Mouse (Mus musculus): ENCODE data around the gene Gm20458.

Gm20458 gene

DNA sequence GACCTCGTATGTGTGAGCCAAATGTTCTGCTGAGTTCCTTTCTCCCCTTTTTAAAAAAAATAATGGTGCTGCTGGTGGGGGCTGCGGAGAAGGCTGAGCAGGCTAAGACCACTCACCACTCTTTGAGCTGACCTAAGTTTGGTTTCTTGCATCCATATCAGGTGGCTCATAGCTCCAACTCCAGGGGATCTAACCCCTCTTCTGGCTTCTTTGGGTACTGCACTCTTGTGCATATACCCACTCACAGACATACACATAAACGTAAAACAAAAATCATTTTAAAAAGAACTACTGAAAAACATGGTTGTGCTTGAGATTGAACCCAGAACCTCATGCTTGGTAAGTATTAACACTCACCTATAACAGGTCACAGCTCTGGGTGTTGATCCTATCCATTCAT, 44.2 kb downstream of the Gm20458 start:
- no peak for DNase-seq

DNA sequence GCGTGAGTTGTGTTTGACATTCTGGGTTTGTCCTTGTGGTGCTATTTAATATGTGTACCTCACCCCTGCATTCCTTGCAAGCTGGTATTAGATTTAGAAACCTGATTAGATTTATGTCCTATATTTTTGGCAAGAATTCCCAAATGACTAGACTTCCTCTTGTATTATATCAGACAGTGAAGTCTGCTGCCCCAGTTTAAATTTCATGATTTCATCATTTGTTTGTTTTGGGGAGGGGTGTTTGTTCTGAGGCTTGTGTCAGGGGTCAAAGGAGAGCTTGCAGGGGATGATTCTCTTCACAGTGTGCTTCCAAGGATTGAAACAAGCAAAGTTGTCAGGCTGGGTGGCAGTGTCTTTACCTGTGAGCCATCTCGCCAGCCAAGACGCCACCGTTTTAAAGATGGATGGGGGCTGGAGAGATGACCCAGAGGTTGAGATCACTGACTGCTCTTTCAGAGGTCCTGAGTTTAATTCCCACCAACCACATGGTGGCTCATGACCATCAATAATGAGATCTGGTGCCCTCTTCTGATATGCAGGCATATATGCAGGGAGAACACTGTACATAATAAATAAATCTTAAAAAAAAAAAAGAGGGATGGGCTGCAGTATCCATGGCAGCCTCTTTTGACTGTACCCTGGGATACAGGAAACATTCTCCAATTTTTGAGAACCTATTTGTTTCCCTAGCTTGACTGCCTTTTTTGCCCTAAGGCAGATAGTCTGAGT, 45.0 kb downstream of the Gm20458 start:
- DNase-seq: no peak

DNA sequence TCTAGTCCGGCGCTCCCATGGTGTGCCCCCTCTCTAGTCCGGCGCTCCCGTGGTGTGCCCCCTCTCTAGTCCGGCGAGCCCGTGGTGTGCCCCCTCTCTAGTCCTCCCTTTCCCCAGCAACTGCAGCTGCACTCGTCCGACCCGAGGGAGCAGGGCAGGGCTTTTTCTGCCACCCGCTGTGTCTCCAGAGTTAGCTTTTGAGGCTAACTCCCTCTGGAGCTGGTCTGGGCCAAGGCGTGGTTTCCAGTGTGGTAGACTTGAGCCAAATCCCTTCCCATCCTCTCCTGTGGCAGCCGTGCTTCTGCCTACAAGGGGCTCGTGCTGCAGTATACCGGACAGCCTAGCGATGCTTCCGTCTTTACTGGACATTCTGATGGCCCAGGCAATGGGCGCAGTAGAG, 47.0 kb downstream of the Gm20458 start:
- DNase-seq: no peak

DNA sequence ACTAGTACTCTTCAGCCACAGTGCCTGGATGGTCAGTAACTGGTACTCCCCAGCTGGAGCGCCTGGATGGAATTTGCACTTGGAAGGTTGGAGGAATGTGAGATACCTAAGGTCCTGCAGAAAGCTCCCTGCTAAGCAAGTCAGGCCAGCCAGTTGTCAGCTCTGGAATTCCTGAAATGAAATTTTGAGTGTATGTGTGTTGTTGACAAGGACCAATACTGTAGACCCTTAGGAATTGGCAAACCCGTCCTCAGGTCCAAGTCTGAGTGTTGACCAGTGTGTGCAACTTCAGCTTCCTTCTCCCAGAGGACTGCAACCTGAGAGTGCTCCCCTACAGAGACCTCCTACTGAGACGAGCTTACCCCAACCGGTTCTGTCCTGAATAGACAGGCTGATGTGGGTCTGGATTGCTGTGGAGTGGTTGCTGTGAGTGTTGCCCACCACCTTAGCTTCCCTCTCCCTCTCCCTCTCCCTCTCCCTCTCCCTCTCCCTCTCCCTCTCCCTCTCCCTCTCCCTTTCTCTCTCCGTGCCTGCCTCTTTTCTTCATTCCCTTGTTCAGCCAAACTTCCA, 49.9 kb downstream of the Gm20458 start:
- DNase-seq: no peak

DNA sequence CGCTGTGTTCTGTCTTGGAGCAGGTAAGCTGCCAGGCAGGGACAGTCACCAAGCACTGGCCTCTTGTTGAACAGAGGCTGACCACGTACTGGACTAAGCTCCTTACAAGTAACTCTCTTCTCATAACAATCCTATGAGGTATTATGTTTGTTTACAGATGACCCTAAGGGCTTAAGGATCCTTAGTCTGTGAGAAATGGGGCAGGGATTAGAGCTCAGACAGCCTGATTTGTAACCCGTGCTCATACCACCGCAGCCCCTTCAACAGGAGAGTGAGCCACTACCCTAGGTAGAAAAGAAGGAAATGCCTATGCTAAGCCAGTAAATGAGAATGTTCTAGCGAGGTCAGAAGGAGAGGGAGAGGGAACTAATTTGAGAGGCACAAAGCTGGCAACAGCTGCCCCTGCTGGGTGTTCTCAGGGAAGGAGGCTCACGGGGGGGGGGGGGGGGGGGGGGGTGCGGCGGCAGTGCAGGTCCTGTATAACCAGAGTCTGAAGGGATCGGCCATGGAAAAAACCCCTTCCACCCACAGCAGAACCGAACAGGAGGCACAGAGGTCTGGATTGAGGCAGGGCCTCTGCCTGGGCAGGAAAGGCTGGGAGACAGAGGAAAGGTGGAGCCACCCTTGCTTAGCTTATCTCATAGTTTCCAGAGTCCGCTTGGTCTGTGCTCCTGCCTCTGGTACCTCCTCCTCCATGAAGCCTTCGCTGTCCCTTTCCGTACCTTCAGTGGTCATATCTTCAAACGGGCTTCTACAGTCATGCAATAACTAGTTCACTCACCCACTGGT, 51.5 kb downstream of the Gm20458 start:
- DNase-seq: no peak

DNA sequence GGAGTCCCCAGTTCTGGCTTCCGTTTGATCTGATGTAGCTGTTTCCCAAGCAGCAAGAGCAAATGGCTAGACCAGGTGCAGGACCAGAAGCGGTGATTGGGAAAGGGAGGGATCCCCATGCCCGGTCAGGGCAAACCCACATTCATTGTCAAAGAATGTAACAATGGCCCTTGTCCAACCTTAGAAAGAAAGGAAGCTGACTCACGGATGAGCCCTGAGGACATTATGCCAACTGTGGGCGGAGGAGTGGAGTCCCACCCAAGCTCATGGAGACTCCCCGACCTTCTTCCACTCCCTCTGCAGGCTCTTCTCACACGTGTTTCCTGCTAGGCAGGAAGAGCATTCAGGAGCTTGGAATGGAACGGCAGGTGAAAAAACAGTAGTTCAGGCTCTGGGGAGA, 52.6 kb downstream of the Gm20458 start:
- DNase-seq: no peak

DNA sequence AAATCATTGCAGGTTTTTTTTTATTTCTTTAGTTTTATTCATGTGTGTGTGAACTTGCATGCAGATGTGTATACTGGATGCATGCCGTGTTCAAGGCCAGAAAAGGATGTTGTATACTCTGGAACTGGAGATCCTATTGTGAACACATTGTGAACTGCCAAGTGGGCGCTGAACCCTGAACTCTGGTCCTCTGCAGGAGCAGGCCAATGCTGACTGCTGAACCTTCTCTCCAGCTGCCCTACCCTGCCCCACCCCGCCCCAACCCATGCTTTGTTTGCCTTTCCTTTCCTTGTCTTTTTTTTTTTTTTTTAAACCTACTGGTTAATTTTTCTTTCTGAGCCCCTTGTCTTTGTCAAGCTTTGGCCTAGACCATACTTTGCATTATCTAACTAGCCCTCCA, 54.1 kb downstream of the Gm20458 start:
- no peak for DNase-seq

DNA sequence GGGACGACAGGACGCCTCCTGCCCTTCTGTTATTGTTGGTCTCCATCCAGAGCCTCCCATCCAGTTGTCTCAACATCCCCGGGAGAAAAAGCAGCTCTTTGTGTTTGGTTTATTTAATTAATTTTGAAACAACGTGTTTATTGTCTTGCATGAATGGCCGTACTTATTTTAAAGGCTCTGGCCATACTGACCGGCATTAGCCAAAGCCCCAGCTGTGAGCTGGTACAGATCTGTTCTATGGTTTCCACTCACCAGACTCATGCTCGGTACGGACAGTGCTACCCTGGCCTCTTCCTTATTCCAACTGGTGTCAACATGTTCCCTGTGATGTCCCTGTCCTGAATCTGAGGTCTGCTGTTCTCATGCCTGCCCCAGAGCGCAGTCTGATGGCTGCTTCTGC, 55.1 kb downstream of the Gm20458 start:
- DNase-seq: no peak

DNA sequence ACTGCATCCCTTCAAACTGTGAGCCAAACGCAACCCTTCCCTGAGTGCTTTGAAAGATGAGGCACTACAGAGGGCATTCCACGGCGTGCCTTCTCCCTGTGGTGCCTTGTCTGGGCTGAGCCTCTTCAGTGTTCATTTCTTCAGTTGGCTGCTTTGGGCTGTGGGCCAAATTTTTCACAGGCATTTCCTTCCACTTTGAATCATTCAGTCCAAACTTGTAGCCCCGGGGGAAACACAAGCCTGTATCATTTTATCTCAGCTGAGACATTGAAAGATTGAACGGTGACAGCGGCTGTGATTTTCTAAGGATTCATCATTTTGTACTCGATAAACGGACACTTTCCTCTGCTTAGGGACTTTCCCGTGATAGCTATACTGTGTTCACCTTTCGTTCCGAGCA, 55.8 kb downstream of the Gm20458 start:
- no peak for DNase-seq

DNA sequence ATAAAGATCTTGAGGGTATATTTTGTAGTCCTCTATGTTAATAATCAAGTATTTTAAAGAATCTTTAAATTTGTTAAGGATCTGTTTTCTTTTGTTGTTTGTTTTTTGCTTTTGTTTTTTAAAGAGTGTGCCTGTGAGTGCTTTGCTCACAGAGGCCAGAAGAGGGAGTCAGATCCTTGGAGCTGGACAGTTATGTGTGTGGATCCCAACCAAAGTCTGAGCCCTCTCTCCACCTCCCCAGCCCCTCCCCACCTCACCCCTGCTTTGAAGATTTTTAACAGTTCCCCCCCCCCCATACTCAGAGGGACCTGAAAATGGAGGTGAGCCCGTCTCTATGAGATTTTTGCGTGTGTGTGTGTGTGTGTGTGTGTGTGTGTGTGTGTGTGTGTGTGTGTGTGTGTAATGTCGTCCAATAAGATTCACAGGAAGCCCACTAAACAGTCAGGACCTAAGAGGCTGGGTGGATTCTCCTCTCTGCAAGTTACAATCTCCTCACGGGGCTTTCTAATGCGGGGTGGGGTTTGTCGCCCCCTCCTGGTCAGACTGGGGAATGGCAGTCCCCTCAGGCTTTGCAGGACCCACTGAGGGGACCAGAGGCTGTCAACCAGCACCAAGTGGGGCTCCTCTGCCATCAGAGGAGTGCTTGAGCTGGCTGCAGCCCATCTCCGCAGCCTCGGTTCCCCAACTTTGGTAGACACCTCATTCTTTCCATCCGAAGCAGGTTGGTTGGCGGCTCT, 56.9 kb downstream of the Gm20458 start:
- peak; percentile 60 to 65 for DNase-seq

DNA sequence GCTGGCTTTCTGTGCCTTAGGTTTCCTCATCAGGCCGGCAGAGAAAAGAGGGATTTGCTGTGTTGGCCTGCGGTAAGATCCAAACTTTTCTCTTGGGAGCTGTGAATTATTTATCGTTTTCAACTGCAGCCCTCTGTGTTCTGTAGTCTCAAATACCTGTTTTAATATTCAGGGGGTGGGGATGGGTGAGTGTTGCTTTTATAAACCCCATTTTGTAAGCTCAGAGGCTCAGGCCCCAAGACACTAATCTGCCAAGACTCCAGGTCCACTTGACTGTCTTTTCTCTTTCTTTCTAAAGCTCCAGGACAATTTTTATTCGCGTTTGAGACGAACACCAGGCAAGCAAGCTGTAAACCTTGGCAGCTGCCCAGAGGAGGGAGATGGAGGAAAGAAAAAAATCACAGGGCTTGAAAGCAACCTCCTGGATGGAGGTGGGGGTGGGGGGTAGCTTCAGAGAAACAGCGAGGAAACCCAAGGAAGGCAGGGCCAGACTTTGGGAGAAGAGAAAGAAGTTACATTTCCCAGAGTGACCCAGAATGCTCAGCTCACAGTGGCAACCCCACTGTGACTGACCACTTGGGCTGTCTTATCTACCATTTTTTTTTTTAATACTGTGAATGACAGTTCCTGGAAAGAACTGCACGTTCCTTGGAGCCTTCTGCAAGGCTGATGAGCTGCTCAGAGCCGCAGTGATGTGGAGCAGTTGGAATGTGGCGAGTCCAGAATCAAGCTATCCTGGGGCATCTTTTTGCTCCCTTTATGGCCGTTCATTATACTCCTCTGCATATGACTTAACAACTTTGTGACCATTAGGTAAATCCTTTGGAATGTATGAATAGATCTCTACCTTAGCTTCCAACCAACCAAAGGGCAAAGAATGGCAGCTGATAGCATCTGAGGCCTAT, 57.8 kb downstream of the Gm20458 start:
- DNase-seq: no peak

DNA sequence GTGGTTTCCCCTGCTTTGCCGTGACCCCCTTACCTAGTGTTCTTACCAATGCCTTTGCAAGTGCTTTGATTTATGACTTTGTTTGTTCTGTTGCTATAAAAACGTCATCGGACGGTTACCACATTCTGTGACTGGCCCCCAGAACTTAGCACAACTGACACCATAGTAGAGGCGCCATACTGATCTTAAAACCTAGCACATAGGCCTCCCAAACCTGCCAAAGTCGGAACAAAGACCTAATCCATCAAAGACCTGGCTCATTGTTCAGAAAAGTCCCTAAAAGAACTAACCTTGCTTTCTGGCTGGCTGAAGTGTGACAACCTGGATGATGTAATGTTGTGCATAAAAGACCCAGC, 58.4 kb downstream of the Gm20458 start:
- no peak for DNase-seq

DNA sequence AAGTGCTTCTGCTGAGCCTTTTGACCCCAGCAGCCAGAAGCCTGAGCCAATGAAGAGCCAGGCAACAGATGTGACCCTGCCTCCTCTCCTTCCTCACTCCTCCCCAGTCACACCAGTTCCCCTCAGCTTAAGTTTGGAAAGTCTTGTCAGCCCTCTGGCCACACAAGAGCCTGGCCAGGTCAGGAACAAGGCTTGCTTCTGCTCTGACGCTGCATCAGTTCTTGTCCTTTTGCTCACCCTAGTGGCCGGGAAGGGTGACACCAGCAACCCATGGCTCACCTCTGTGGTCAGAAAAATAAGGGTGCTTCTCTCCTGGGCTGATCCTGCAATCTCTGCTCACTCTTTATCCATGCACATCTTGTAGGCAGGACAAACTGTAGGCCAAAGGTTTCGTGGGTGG, 60.0 kb downstream of the Gm20458 start:
- peak; percentile 23 to 57 for DNase-seq

DNA sequence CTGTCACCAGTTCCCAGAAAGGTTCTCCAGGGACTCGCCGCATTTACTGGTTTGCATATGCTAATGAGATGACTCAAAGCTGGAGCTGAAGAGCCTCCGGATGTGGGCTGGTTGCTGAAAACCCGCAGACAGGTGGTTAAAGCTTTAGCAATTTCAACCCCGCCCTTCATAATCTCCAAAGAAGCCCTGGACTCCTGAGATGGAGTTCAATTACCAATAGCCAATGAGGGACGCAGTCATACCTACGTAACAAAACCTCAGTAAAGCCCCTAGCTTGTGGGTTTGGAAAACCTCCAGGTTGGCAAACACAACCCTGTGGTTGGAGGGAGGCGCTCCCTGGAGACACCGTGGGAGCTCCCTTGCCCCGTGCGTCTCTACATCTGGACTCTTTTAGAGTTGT, 61.1 kb downstream of the Gm20458 start:
- DNase-seq: no peak

DNA sequence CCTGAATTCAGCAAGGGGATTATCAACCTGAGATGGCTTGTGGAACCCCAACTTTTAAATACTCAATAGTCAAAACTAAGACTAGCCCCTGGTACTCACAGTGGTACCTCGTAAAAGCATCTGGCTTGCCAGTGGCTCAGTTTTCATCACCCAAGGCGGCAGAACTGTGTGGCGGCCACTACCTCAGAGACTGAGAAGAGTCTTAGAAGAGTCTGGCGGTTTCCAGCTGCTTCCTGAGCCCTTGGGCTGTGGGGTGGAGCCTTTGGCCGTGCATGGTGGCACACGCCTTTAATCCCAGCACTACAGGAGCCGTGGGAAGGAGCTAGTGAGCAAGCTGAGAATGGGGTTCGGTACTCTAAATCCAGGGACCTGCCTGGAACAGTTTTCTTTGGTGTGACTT, 61.5 kb downstream of the Gm20458 start:
- DNase-seq: no peak

DNA sequence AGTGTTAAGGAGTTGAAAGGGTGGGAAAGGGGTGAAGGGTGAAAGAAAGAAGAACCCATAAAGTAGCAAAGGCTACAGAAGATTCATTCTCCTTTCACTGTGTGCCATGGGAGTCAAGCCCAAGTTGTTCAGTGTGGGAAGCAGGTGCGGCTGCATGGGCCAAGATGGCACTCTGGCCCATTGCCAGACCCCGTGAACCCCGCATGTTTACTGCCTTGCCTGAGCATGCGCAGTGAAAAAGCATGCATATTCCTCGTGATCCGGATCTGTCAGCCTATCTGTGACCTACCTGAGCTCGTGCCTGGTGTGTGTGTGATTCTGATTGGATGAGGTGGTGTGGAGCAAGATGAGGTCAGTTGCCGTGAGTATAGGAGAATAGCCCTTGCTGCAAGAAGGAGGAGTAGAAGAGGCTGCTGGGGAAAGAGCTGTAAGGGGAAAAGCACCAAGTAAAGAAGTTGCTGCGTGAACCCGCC, 62.6 kb downstream of the Gm20458 start:
- DNase-seq: peak in 1 of 2 experiments; percentile 31

DNA sequence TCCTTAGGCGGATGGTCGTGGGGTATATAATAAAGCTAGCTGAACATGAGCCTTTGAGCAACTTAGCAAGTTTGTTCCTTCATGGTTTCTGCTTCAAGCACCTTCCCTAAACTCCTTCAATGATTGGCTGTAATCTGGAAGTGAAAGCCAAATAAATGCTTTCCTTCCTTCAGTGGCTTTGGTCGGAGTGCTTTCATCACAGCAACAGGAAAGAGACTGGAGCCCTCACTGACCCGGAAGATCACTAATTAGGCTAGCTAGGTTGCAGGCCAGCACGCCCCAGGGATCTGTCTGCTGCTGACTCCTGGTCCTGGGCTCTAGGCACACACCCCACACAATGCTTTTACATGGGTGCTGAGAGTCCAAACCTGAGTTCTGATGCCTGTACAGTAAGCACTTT, 67.8 kb downstream of the Gm20458 start:
- DNase-seq: no peak

DNA sequence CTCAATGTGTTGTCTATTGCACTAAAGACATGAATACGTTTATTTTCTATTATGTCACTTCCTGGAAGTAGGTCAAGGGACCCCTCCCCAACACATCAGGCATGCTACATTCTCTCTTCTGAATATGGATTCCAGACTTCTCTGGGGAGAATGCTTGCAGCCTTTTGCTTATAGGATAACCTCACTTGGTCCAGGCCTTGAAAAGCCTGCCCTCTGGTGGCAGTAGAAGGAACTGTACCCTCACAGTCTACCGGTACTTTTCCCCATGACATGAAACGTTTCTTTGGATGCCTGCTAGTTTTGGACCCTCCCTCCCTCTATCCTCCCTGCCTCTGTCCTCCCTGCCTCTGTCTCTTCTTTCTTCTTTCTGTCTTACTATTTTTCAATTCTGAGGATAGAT, 70.4 kb downstream of the Gm20458 start:
- peak; percentile 79 to 87 for DNase-seq

DNA sequence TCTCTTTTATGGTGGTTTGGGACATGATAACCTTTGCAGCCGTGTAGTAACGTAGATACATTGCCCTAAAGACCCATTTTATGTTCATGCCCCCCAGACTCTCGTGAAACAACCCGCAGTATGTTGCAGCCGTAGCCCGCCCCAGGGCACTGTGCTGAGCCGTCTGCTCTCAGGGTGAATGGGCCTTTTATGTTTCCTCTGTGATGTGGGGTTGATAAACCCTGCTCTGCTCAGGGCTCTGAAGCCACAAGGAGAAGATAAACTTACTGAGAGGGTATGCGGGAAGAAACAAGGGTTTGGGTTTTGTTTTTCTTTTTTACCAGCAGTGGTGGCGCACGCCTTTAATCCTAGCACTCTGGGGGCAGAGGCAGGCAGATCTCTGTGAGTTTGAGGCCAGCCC, 73.5 kb downstream of the Gm20458 start:
- DNase-seq: no peak

DNA sequence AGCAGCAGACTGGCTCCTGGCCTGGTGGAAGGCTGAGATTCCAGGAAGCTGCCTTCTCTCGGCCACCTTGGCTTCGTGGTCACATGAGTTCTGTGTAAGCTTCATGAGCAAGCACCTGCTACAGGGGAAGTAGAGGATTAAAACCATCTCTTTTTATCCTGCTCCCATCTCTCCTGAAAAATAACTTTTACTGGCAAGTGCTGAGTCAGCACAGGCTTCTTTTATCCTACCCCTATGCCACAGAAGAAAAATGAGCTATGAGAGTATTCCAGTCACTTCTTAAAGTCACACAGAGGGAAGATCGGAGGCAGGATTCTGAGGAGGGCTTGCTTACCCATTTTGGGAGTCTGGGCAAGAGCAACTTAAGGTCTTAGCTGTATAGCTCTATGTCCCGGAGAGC, 76.2 kb downstream of the Gm20458 start:
- DNase-seq: no peak

All from cerebellum, postnatal 25 days (tissue).